Mouse (Mus musculus): ENCODE measurements around the gene Nup205. TPM values are rescaled to one million over a fixed set of nuclear protein-coding genes. Genes with fewer than 3 reads are reported as not detected.
A peak's percentile ranks its signal among the peaks of the same experiment; 100 is the strongest.

Gene Nup205
- polyA plus RNA-seq, 1 experiment from 2014 or later, result 36.6 TPM

- Histone ChIP-seq H3K27ac (peak overlapping the region; percentile 89), H3K4me1 (peaks cover 43% of the 10 kb centered on the region), H3K4me3 (peak overlapping the region; percentile 76), H3K27me3 (no peaks in the 10 kb centered on the region), H3K9me3 (no peaks in the 10 kb centered on the region), H3K4me2 (peak overlapping the region; percentile 67), H3K36me3 (no peaks in the 10 kb centered on the region), H3K9ac (peak overlapping the region; percentile 80)
- under 1% methylated on average over 51 of the region's 60 CpGs for WGBS
- ATAC-seq (ENCODE audit: borderline replicate concordance, extremely low read depth, low FRiP score, low TSS enrichment), result peak; percentile 91
Measured at GRCm38 (mm10) chr6:35252477-35253346, 75.5 kb downstream of the Nup205 start.

GRCm38 (mm10) chr6:35253474-35253873, 76.3 kb downstream of the Nup205 start:
- Histone ChIP-seq H3K9ac (peak overlapping the region; percentile 80), H3K4me2 (peak overlapping the region; percentile 67), H3K9me3 (no peaks in the 10 kb centered on the region), H3K27me3 (no peaks in the 10 kb centered on the region), H3K27ac (0 out of 2 replicates have a peak overlapping the region, but pooled peaks have one; percentile 89), H3K4me3 (peak overlapping the region; percentile 76), H3K4me1 (peaks cover 45% of the 10 kb centered on the region), H3K36me3 (no peaks in the 10 kb centered on the region)
- WGBS, result 37% methylated on average over 5 of the region's 5 CpGs
- no peak for ATAC-seq (ENCODE audit: borderline replicate concordance, extremely low read depth, low FRiP score, low TSS enrichment)

GRCm38 (mm10) chr6:35254136-35254904, 77.1 kb downstream of the Nup205 start:
- Histone ChIP-seq H3K4me2 (peak overlapping the region; percentile 67), H3K4me1 (peaks cover 45% of the 10 kb centered on the region), H3K36me3 (no peaks in the 10 kb centered on the region), H3K27me3 (no peaks in the 10 kb centered on the region), H3K4me3 (peak overlapping the region; percentile 17), H3K9me3 (no peaks in the 10 kb centered on the region), H3K27ac (0 out of 2 replicates have a peak overlapping the region, but pooled peaks have one; percentile 19), H3K9ac (peak overlapping the region; percentile 22; the same call in 1 of the 2 replicates)
- 42% methylated on average over 9 of the region's 9 CpGs for WGBS
- ATAC-seq (ENCODE audit: borderline replicate concordance, extremely low read depth, low FRiP score, low TSS enrichment), result no peak; the same call in 1 of the 2 replicates

GRCm38 (mm10) chr6:35255017-35255416, 77.8 kb downstream of the Nup205 start:
- peaks cover 45% of the 10 kb centered on the region for H3K4me1 ChIP-seq
- H3K36me3 ChIP-seq, result no peaks in the 10 kb centered on the region
- ATAC-seq (ENCODE audit: borderline replicate concordance, extremely low read depth, low FRiP score, low TSS enrichment), result no peak
- no peaks in the 10 kb centered on the region for H3K9me3 ChIP-seq
- no peaks in the 10 kb centered on the region for H3K27me3 ChIP-seq
- no peak overlapping the region for H3K27ac ChIP-seq
- 73% methylated on average over 12 of the region's 12 CpGs for WGBS
- H3K9ac ChIP-seq, result peak overlapping the region; percentile 22; the same call in 1 of the 2 replicates
- no peak overlapping the region; the same call in 1 of the 2 replicates for H3K4me3 ChIP-seq
- peak overlapping the region; percentile 67; the same call in 1 of the 2 replicates for H3K4me2 ChIP-seq

- Histone ChIP-seq H3K4me2 (no peak overlapping the region), H3K27ac (no peak overlapping the region), H3K4me1 (peaks cover 45% of the 10 kb centered on the region), H3K36me3 (0 out of 2 replicates have a peak, but pooled peaks cover 10% of the 10 kb centered on the region), H3K9ac (no peak overlapping the region), H3K9me3 (no peaks in the 10 kb centered on the region), H3K4me3 (no peak overlapping the region), H3K27me3 (no peaks in the 10 kb centered on the region)
- WGBS, result 45% methylated on average over 7 of the region's 7 CpGs
- ATAC-seq (ENCODE audit: borderline replicate concordance, extremely low read depth, low FRiP score, low TSS enrichment), result no peak
Measured at GRCm38 (mm10) chr6:35256691-35257090, 79.5 kb downstream of the Nup205 start.

GRCm38 (mm10) chr6:35257626-35258190, 80.5 kb downstream of the Nup205 start:
- WGBS, result 77% methylated on average over 13 of the region's 13 CpGs
- no peak overlapping the region for H3K4me2 ChIP-seq
- H3K9me3 ChIP-seq, result no peaks in the 10 kb centered on the region
- no peaks in the 10 kb centered on the region for H3K27me3 ChIP-seq
- ATAC-seq (ENCODE audit: borderline replicate concordance, extremely low read depth, low FRiP score, low TSS enrichment), result no peak
- no peak overlapping the region for H3K4me3 ChIP-seq
- H3K27ac ChIP-seq, result no peak overlapping the region
- H3K4me1 ChIP-seq, result peaks cover 45% of the 10 kb centered on the region
- H3K9ac ChIP-seq, result no peak overlapping the region
- peaks cover 16% of the 10 kb centered on the region; the same call in 1 of the 2 replicates for H3K36me3 ChIP-seq

- Histone ChIP-seq H3K27ac (no peak overlapping the region), H3K4me1 (peaks cover 38% of the 10 kb centered on the region), H3K4me3 (no peak overlapping the region), H3K36me3 (peaks cover 23% of the 10 kb centered on the region), H3K9me3 (no peaks in the 10 kb centered on the region), H3K4me2 (no peak overlapping the region), H3K9ac (no peak overlapping the region), H3K27me3 (no peaks in the 10 kb centered on the region)
- no peak for ATAC-seq (ENCODE audit: borderline replicate concordance, extremely low read depth, low FRiP score, low TSS enrichment)
- 89% methylated on average over 2 of the region's 2 CpGs for WGBS
Measured at GRCm38 (mm10) chr6:35258922-35259321, 81.7 kb downstream of the Nup205 start.

GRCm38 (mm10) chr6:35259526-35259925, 82.3 kb downstream of the Nup205 start:
- no peak overlapping the region for H3K4me3 ChIP-seq
- ATAC-seq (ENCODE audit: borderline replicate concordance, extremely low read depth, low FRiP score, low TSS enrichment), result no peak
- no peak overlapping the region for H3K4me2 ChIP-seq
- H3K9me3 ChIP-seq, result no peaks in the 10 kb centered on the region
- WGBS, result 71% methylated on average over 5 of the region's 5 CpGs
- peaks cover 23% of the 10 kb centered on the region for H3K36me3 ChIP-seq
- peaks cover 32% of the 10 kb centered on the region for H3K4me1 ChIP-seq
- H3K27ac ChIP-seq, result no peak overlapping the region
- no peaks in the 10 kb centered on the region for H3K27me3 ChIP-seq
- H3K9ac ChIP-seq, result no peak overlapping the region

- H3K27me3 ChIP-seq, result no peaks in the 10 kb centered on the region
- ATAC-seq (ENCODE audit: borderline replicate concordance, extremely low read depth, low FRiP score, low TSS enrichment), result no peak
- H3K4me2 ChIP-seq, result no peak overlapping the region
- no peaks in the 10 kb centered on the region for H3K9me3 ChIP-seq
- H3K9ac ChIP-seq, result no peak overlapping the region
- 83% methylated on average over 7 of the region's 7 CpGs for WGBS
- H3K27ac ChIP-seq, result no peak overlapping the region
- H3K4me3 ChIP-seq, result no peak overlapping the region
- peaks cover 22% of the 10 kb centered on the region for H3K4me1 ChIP-seq
- peaks cover 23% of the 10 kb centered on the region for H3K36me3 ChIP-seq
Measured at GRCm38 (mm10) chr6:35260531-35260930, 83.3 kb downstream of the Nup205 start.

GRCm38 (mm10) chr6:35265580-35266278, 88.5 kb downstream of the Nup205 start:
- Histone ChIP-seq H3K27ac (no peak overlapping the region), H3K27me3 (no peaks in the 10 kb centered on the region), H3K9ac (no peak overlapping the region), H3K4me2 (no peak overlapping the region), H3K36me3 (peaks cover 23% of the 10 kb centered on the region), H3K4me3 (no peak overlapping the region), H3K9me3 (no peaks in the 10 kb centered on the region), H3K4me1 (no peaks in the 10 kb centered on the region)
- ATAC-seq (ENCODE audit: borderline replicate concordance, extremely low read depth, low FRiP score, low TSS enrichment), result no peak
- 82% methylated on average over 15 of the region's 15 CpGs for WGBS

- Histone ChIP-seq H3K9me3 (no peaks in the 10 kb centered on the region), H3K4me3 (no peak overlapping the region), H3K9ac (no peak overlapping the region), H3K4me1 (no peaks in the 10 kb centered on the region), H3K27me3 (no peaks in the 10 kb centered on the region), H3K4me2 (no peak overlapping the region), H3K27ac (no peak overlapping the region), H3K36me3 (0 out of 2 replicates have a peak, but pooled peaks cover under 1% of the 10 kb centered on the region)
- no peak for ATAC-seq (ENCODE audit: borderline replicate concordance, extremely low read depth, low FRiP score, low TSS enrichment)
- WGBS, result 93% methylated on average over 13 of the region's 13 CpGs
Measured at GRCm38 (mm10) chr6:35268711-35269110, 91.5 kb downstream of the Nup205 start.
